Mouse (Mus musculus) limb, embryonic 13.5 days (tissue): ENCODE results near the gene Wfdc10. TPM values are rescaled to one million over a fixed set of nuclear protein-coding genes. Genes with fewer than 3 reads are reported as not detected.

ENCODE experiments used
- ATAC-seq: fragments of 200-750 bp; cut with Nextera tagmentation; 2 replicates; pipeline ENCODE4 v1.8.0; 2017; ENCODE audit warnings: low read depth, moderate number of reproducible peaks, moderate TSS enrichment; ENCODE audit not compliant: low FRiP score
- H3K27ac ChIP-seq: fragments of 300-500 bp; sonication (generic); 2 replicates; pipeline ENCODE4 v1.5.1; 2015; ENCODE audit warnings: inconsistent platforms, mild to moderate bottlenecking, moderate library complexity
- H3K27me3 ChIP-seq: fragments of 300-500 bp; sonication (generic); 2 replicates; pipeline ENCODE4 v1.6.1; 2015; ENCODE audit warnings: mild to moderate bottlenecking, inconsistent platforms
- H3K36me3 ChIP-seq: fragments of 300-500 bp; sonication (generic); 2 replicates; pipeline ENCODE4 v1.6.1; 2015; ENCODE audit warnings: inconsistent platforms, mild to moderate bottlenecking, moderate library complexity
- H3K4me1 ChIP-seq: fragments of 300-500 bp; sonication (generic); 2 replicates; pipeline ENCODE4 v1.6.1; 2015; ENCODE audit warnings: inconsistent platforms
- H3K4me2 ChIP-seq: fragments of 300-500 bp; sonication (generic); replicated peaks from 2 replicates; pipeline ENCODE4 v1.6.1; 2015; ENCODE audit warnings: inconsistent platforms, mild to moderate bottlenecking, moderate library complexity
- H3K4me3 ChIP-seq: fragments of 300-500 bp; sonication (generic); 2 replicates; pipeline ENCODE4 v1.5.1; 2015; ENCODE audit warnings: moderate library complexity, mild to moderate bottlenecking, inconsistent platforms
- H3K9ac ChIP-seq: fragments of 300-500 bp; sonication (generic); 2 replicates; pipeline ENCODE4 v1.6.1; 2015; ENCODE audit warnings: mild to moderate bottlenecking, inconsistent platforms
- H3K9me3 ChIP-seq: fragments of 300-500 bp; sonication (generic); 2 replicates; pipeline ENCODE4 v1.6.1; 2016; ENCODE audit warnings: inconsistent platforms
- WGBS: fragments of 180-500 bp; shearing (Covaris S2); methylation state at CpG from one replicate; pipeline ENCODE4 v1.1.7; 2015; 5-methylcytosine and 5-hydroxymethylcytosine counted together
- polyA plus RNA-seq: library from polyadenylated mRNA; unstranded; fragments of >200 nt; fragmentation: Nextera tagmentation; extraction: Ambion mirVana; gene quantifications from 2 replicates; pipeline ENCODE4 v1.2.1, GENCODE M21; 2015

Wfdc10 gene
- polyA plus RNA-seq, 1 experiment from 2014 or later: not detected

DNA sequence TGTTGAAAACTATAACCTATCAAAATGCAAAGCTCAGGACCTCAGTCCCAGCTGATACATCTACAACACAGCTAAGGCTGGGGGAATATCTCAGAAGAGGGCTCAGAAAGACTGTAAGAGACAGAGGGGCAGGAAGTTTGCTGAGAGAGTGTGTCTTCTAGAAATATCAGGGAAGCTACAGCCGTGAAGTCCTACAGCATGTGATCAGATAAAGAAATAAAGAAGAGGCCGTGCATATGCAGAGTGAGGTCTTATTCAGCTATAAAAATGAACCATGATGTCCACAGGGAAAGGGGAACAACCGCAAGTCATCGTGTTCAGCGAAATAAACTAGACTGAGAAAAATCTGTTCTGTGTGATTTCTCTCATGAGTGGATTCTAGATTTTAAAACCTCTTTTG lies 14.4 kb downstream of the Wfdc10 start:
- Histone ChIP-seq H3K4me1 (no peaks in the 10 kb centered on the region), H3K27me3 (no peaks in the 10 kb centered on the region), H3K27ac (no peak overlapping the region), H3K9me3 (no peaks in the 10 kb centered on the region), H3K36me3 (no peaks in the 10 kb centered on the region), H3K9ac (no peak overlapping the region), H3K4me3 (no peak overlapping the region), H3K4me2 (no peak overlapping the region)
- no peak for ATAC-seq
- WGBS: 84% methylated on average over 5 of the region's 5 CpGs

- 26% methylated on average over 1 of the region's 1 CpGs for WGBS
- H3K36me3 ChIP-seq: no peaks in the 10 kb centered on the region
- H3K9ac ChIP-seq: no peak overlapping the region
- no peak overlapping the region for H3K4me3 ChIP-seq
- H3K9me3 ChIP-seq: no peaks in the 10 kb centered on the region
- no peak for ATAC-seq
- no peak overlapping the region for H3K4me2 ChIP-seq
- no peaks in the 10 kb centered on the region for H3K27me3 ChIP-seq
- H3K4me1 ChIP-seq: no peaks in the 10 kb centered on the region
- no peak overlapping the region for H3K27ac ChIP-seq
Measured at GRCm38 (mm10) chr2:164670938-164671337, 15.1 kb downstream of the Wfdc10 start.

DNA sequence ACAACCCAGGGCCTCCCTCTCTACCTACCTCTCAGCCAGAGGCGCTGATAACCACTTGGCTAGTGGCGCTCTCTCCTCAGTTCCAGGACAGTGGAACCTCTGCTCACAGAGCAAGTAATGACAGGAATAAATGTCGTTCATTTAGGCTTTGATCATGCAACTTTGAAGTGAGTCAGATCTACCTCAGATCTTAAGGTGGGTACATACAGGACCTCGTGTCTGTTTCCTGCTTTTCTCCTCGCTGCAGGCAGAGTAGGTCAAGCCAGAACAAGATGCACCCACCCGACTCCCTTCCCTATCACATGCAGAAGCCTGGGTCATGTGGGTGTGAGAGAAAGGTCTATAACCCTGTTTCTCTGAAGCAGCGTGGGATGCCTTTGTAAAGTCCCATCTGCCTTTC lies 18.1 kb downstream of the Wfdc10 start, which contains the start of gene Wfdc11:
TSS of gene Wfdc11 (minus strand) at position 101 of the 400 bp plus-strand sequence.
- no peaks in the 10 kb centered on the region for H3K9me3 ChIP-seq
- no peaks in the 10 kb centered on the region for H3K27me3 ChIP-seq
- no peaks in the 10 kb centered on the region for H3K36me3 ChIP-seq
- ATAC-seq: no peak
- H3K4me3 ChIP-seq: no peak within 1 kb of the TSS
- H3K27ac ChIP-seq: no peak within 1 kb of the TSS
- no peak within 1 kb of the TSS for H3K9ac ChIP-seq
- 0 out of 2 replicates have a peak, but pooled peaks cover 5% of the 10 kb centered on the region for H3K4me1 ChIP-seq
- no peak within 1 kb of the TSS for H3K4me2 ChIP-seq
- WGBS: 73% methylated on average over 7 of the region's 7 CpGs

GRCm38 (mm10) chr2:164676103-164676502 lies 20.3 kb downstream of the Wfdc10 start:
- WGBS: 81% methylated on average over 7 of the region's 7 CpGs
- Histone ChIP-seq H3K27me3 (no peaks in the 10 kb centered on the region), H3K27ac (no peak overlapping the region), H3K4me2 (no peak overlapping the region), H3K9ac (no peak overlapping the region), H3K4me3 (no peak overlapping the region), H3K36me3 (no peaks in the 10 kb centered on the region), H3K9me3 (no peaks in the 10 kb centered on the region), H3K4me1 (0 out of 2 replicates have a peak, but pooled peaks cover 8% of the 10 kb centered on the region)
- ATAC-seq: no peak

DNA sequence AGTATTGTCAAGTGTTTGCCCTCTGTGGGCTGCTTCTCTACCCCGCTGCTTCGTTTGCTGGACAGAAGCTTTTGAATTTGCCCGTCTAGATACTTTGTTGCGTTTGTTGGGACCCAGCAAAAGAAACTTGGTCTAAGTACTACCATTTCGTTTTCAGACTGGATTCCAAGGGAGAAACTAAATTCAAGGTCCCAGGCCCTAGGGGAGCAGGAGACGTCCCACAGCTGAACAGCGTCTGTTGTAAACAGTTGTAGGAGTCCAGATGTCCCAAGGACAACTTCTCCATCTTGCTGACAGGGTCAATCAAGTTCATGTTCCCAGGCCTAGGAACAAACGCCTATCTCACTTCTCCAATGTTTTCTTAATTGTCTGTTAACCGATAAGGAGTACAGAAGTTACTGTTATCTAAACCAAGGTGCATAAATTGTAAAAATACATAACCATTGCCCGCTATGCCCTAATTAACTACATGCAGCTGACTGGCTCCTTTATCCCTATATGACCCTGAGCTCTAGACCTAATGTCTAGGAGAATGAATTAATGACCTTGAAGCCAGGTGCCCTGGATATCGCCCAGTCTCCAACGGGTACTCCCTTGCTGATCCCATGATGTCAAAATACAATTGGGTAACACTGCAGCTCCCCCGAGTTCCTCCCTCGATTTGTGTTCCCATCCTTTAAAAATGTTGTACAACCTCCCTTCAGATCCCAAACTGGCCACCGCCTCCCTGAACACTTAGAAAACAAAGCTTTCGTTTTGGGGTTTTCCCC lies 21.3 kb downstream of the Wfdc10 start:
- 80% methylated on average over 16 of the region's 16 CpGs for WGBS
- H3K4me2 ChIP-seq: no peak overlapping the region
- H3K27ac ChIP-seq: no peak overlapping the region
- no peak overlapping the region for H3K9ac ChIP-seq
- H3K4me3 ChIP-seq: no peak overlapping the region
- no peaks in the 10 kb centered on the region for H3K27me3 ChIP-seq
- ATAC-seq: no peak
- H3K36me3 ChIP-seq: no peaks in the 10 kb centered on the region
- 0 out of 2 replicates have a peak, but pooled peaks cover 8% of the 10 kb centered on the region for H3K4me1 ChIP-seq
- H3K9me3 ChIP-seq: no peaks in the 10 kb centered on the region

DNA sequence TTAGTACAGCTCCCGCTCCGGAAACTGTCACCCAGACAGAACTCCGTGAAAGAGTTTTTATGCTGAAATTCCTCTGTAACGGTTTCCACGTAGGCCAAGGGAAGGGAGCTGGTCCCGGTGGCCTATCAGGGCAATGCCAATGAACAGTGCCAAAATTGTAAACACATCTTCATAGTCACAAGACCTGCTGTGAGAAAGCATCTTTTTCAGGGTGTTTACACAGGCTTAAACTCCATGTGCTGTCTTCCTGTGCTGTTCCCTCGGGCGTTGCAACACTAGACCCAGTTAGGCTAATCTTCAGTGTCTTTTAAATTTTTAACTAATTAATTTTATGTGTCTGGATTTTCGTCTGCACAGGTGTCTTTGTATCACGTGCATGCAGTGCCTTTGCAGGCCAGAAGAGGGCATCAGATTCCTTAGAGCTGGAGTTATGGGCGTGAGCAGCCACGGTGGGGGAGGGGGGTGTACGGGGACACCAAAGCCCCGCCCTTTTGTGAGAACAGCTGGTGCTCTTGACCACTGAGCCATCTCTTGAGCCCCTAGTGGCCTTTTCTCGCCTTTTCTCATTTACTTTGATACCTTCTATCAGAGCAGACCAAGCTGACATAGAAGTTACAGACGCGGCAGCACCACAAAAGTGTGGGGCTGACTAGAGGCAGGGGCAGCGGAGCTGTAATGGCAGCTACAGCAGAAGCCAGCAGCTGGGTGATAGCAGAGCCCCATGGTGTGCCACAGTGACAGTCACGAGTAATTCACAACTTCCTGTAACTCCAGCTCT lies 23.2 kb downstream of the Wfdc10 start:
- no peak overlapping the region for H3K9ac ChIP-seq

DNA sequence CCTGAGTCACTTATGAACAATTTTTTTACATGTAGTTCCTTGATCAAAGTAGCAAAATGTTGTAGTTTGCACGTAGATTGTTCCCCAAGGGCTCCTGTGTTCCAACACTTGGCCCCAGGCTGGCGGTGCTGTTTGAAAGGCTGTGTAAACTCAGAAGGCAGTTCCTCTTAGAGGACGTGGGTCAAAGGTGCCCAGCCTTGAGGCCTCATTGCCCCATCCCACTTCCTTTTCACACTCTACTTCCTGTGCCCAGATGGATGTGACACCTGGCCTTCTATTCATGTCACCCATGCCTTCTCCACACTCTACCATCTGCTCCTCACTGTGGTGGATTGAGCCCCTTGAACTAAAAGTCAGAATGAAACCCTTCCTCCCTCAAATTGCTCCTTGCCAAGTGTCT lies 24.1 kb downstream of the Wfdc10 start:
- no peaks in the 10 kb centered on the region for H3K36me3 ChIP-seq
- no peaks in the 10 kb centered on the region for H3K27me3 ChIP-seq
- H3K9ac ChIP-seq: no peak overlapping the region
- no peak overlapping the region for H3K4me3 ChIP-seq
- 0 out of 2 replicates have a peak, but pooled peaks cover 8% of the 10 kb centered on the region for H3K4me1 ChIP-seq
- H3K9me3 ChIP-seq: no peaks in the 10 kb centered on the region
- no peak overlapping the region for H3K27ac ChIP-seq
- no peak overlapping the region for H3K4me2 ChIP-seq
- 36% methylated on average over 3 of the region's 3 CpGs for WGBS
- no peak for ATAC-seq

More for the DNA sequence above, 23.2 kb downstream of the Wfdc10 start:
- H3K4me2 ChIP-seq: peak overlapping the region; percentile 58
- H3K4me1 ChIP-seq: 0 out of 2 replicates have a peak, but pooled peaks cover 8% of the 10 kb centered on the region
- peak; percentile 48 for ATAC-seq
- H3K9me3 ChIP-seq: no peaks in the 10 kb centered on the region
- H3K4me3 ChIP-seq: peak overlapping the region; percentile 38
- H3K36me3 ChIP-seq: no peaks in the 10 kb centered on the region
- 14% methylated on average over 19 of the region's 19 CpGs for WGBS
- H3K27me3 ChIP-seq: no peaks in the 10 kb centered on the region
- no peak overlapping the region for H3K27ac ChIP-seq

DNA sequence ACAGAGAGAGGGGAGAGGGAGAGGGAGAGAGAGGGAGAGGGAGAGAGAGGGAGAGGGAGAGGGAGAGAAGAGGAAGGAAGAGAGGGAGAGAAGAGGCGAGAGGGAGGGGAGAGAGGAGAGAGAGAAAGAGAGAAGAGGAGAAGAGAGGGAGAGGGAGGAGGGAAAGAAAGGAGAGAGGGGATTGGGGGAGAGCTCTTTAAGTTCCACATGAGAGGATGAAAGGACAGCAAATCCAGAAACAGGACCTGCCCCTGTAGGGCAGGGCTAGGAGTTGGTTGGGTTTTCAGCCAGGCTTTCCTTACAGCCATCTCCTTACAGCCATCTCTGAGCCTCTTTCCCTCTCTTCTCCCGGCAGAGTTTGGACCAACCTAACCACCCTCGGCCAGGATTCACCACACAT lies 29.0 kb downstream of the Wfdc10 start, which contains the start of gene Wfdc13:
TSS of gene Wfdc13 (plus strand) at position 301 of the 400 bp plus-strand sequence.
- Histone ChIP-seq H3K9ac (no peak within 1 kb of the TSS), H3K27me3 (0 out of 2 replicates have a peak, but pooled peaks cover 2% of the 10 kb centered on the region), H3K4me1 (no peaks in the 10 kb centered on the region), H3K36me3 (no peaks in the 10 kb centered on the region), H3K9me3 (no peaks in the 10 kb centered on the region), H3K27ac (no peak within 1 kb of the TSS), H3K4me3 (no peak within 1 kb of the TSS), H3K4me2 (no peak within 1 kb of the TSS)
- no peak for ATAC-seq
- 61% methylated on average over 3 of the region's 3 CpGs for WGBS

DNA sequence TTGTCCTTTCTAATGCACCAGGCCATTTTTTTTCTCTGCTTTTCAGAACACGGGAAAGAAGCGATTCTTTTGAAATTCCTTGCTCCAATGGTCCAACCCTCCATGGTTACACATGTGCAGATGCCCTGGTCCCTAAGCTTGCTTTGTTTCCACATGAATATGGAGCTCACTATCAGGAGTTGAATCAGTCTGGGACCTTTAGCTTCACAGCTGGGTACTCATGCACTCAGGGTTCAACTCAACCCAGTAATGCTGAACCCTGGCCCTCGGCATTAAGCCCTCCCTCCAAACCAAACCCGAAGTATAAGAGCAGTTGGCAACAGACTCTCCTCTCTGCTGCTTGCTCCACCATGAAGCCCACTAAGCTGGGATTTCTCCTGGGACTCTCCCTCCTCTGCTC lies 42.4 kb downstream of the Wfdc10 start, which contains the start of gene Spint4:
TSS of gene Spint4 (plus strand) at position 301 of the 400 bp plus-strand sequence.
- no peak for ATAC-seq
- H3K9ac ChIP-seq: no peak within 1 kb of the TSS
- no peaks in the 10 kb centered on the region for H3K9me3 ChIP-seq
- no peaks in the 10 kb centered on the region for H3K36me3 ChIP-seq
- WGBS: 75% methylated on average over 4 of the region's 4 CpGs
- H3K27me3 ChIP-seq: 0 out of 2 replicates have a peak, but pooled peaks cover 2% of the 10 kb centered on the region
- H3K4me3 ChIP-seq: no peak within 1 kb of the TSS
- no peaks in the 10 kb centered on the region for H3K4me1 ChIP-seq
- no peak within 1 kb of the TSS for H3K27ac ChIP-seq
- H3K4me2 ChIP-seq: no peak within 1 kb of the TSS

- Histone ChIP-seq H3K9ac (no peak overlapping the region), H3K9me3 (peaks cover 3% of the 10 kb centered on the region; the same call in 1 of the 2 replicates), H3K36me3 (no peaks in the 10 kb centered on the region), H3K4me3 (no peak overlapping the region), H3K4me2 (no peak overlapping the region), H3K27me3 (no peaks in the 10 kb centered on the region), H3K4me1 (no peaks in the 10 kb centered on the region), H3K27ac (no peak overlapping the region)
- ATAC-seq: no peak
- 57% methylated on average over 5 of the region's 5 CpGs for WGBS
Measured at GRCm38 (mm10) chr2:164700959-164701358, 45.1 kb downstream of the Wfdc10 start.

DNA sequence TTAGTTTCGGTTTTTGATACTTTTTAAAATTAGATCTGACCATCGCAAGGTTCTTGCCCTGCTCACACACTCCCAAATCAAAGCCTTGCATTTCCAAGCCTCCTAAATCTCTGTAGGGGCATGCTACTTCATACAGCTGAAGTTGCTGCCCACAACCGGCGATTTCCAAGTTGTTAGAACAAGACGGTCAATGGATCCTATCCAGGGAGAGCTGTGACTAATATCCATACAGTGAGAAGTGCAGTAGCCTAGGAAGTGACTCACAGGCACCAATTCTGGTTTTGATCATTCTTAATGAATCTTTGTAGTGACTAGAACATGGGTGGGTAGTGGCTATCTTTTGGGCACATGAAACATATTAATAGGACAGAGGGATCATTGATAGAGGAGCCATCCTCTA lies 45.9 kb downstream of the Wfdc10 start:
- 88% methylated on average over 5 of the region's 5 CpGs for WGBS
- peaks cover 3% of the 10 kb centered on the region; the same call in 1 of the 2 replicates for H3K9me3 ChIP-seq
- ATAC-seq: no peak
- H3K4me2 ChIP-seq: no peak overlapping the region
- H3K4me3 ChIP-seq: no peak overlapping the region
- H3K9ac ChIP-seq: no peak overlapping the region
- H3K36me3 ChIP-seq: no peaks in the 10 kb centered on the region
- no peaks in the 10 kb centered on the region for H3K4me1 ChIP-seq
- no peaks in the 10 kb centered on the region for H3K27me3 ChIP-seq
- no peak overlapping the region for H3K27ac ChIP-seq

- H3K4me1 ChIP-seq: no peaks in the 10 kb centered on the region
- H3K4me3 ChIP-seq: no peak overlapping the region
- ATAC-seq: no peak
- H3K36me3 ChIP-seq: no peaks in the 10 kb centered on the region
- H3K9ac ChIP-seq: no peak overlapping the region
- no peak overlapping the region for H3K27ac ChIP-seq
- no peaks in the 10 kb centered on the region for H3K27me3 ChIP-seq
- no peak overlapping the region for H3K4me2 ChIP-seq
- peaks cover 3% of the 10 kb centered on the region; the same call in 1 of the 2 replicates for H3K9me3 ChIP-seq
- 85% methylated on average over 5 of the region's 5 CpGs for WGBS
Measured at GRCm38 (mm10) chr2:164704235-164704634, 48.4 kb downstream of the Wfdc10 start.
